Mouse (Mus musculus) c-Kit-positive CD71-negative TER-119-negative erythroid progenitor cells, embryonic 14.5 days (primary cell): Measurements from ENCODE around the gene Shank1.
"Not testable (repeated sequence)": the region's sequence is repeated elsewhere in the genome, so short reads cannot be mapped to it uniquely, and the experiment has no call there.

Experiments
- DNase-seq: peaks from one replicate; pipeline ENCODE4 v3.0.0-alpha.2; 2013; ENCODE audit warnings: low read depth

Shank1 gene

GRCm38 (mm10) chr7:44309475-44310284 is at the start of gene Shank1:
Shank1 (plus strand) TSS chr7:44310253.
- no peak for DNase-seq

GRCm38 (mm10) chr7:44260410-44260809 is 49.6 kb upstream of the Shank1 start:
- DNase-seq, result no peak

GRCm38 (mm10) chr7:44261147-44261546 is 48.9 kb upstream of the Shank1 start, which contains the start of gene Gm15517:
Gm15517 (plus strand) TSS chr7:44261447.
- no peak for DNase-seq

- peak; percentile 93 for DNase-seq
These were observed 47.0 kb upstream of the Shank1 start for GRCm38 (mm10) chr7:44262791-44263643.

GRCm38 (mm10) chr7:44268117-44268516 is 41.9 kb upstream of the Shank1 start:
- DNase-seq, result no peak

GRCm38 (mm10) chr7:44269397-44269796 is 40.7 kb upstream of the Shank1 start:
- no peak for DNase-seq

- DNase-seq, result no peak
These were observed 38.7 kb upstream of the Shank1 start for GRCm38 (mm10) chr7:44271309-44271708.

GRCm38 (mm10) chr7:44272546-44272945 is 37.5 kb upstream of the Shank1 start:
- DNase-seq, result no peak

GRCm38 (mm10) chr7:44273446-44273845 is 36.6 kb upstream of the Shank1 start:
- no peak for DNase-seq

- DNase-seq, result no peak
These were observed 36.0 kb upstream of the Shank1 start for GRCm38 (mm10) chr7:44274096-44274495.

GRCm38 (mm10) chr7:44275546-44275945 is 34.5 kb upstream of the Shank1 start:
- no peak for DNase-seq

GRCm38 (mm10) chr7:44276461-44277249 is 33.4 kb upstream of the Shank1 start:
- DNase-seq, result no peak

- peak; percentile 23 for DNase-seq
These were observed 32.8 kb upstream of the Shank1 start for GRCm38 (mm10) chr7:44277250-44277622.

GRCm38 (mm10) chr7:44280959-44281358 is 29.1 kb upstream of the Shank1 start:
- DNase-seq, result no peak

- no peak for DNase-seq
These were observed 28.5 kb upstream of the Shank1 start for GRCm38 (mm10) chr7:44281586-44281985.

GRCm38 (mm10) chr7:44287760-44288159 is 22.3 kb upstream of the Shank1 start:
- DNase-seq, result no peak

- DNase-seq, result no peak
These were observed 19.1 kb upstream of the Shank1 start for GRCm38 (mm10) chr7:44290986-44291385.

GRCm38 (mm10) chr7:44291418-44291817 is 18.6 kb upstream of the Shank1 start:
- no peak for DNase-seq

GRCm38 (mm10) chr7:44297501-44297900 is 12.6 kb upstream of the Shank1 start:
- not testable (repeated sequence) for DNase-seq

GRCm38 (mm10) chr7:44303346-44304340 is 6.4 kb upstream of the Shank1 start:
- DNase-seq, result no peak

- DNase-seq, result no peak
These were observed 5.6 kb upstream of the Shank1 start for GRCm38 (mm10) chr7:44304463-44304774.
